Mouse (Mus musculus) myocyte (in vitro differentiated cells): ENCODE data around the gene Nup210.

Experiments used
- E2F4 ChIP-seq: IDR thresholded peaks from one replicate; pipeline ENCODE4 v1.6.1; 2011; ENCODE audit warnings: mild to moderate bottlenecking, control low read depth, moderate library complexity; ENCODE audit not compliant: insufficient read depth
- MAX ChIP-seq: IDR thresholded peaks from one replicate; pipeline ENCODE4 v1.6.1; 2011; ENCODE audit warnings: low read depth, mild to moderate bottlenecking, control low read depth
- POLR2A ChIP-seq: IDR thresholded peaks from one replicate; pipeline ENCODE4 v1.6.1; 2011; ENCODE audit warnings: low read depth, mild to moderate bottlenecking, control low read depth, moderate library complexity; ENCODE audit not compliant: insufficient read length
- REST ChIP-seq: IDR thresholded peaks from one replicate; pipeline ENCODE4 v1.6.1; 2011; ENCODE audit warnings: mild to moderate bottlenecking, control low read depth, moderate library complexity; ENCODE audit not compliant: insufficient read depth, insufficient read length
- TCF12 ChIP-seq: IDR thresholded peaks from one replicate; pipeline ENCODE4 v1.6.1; 2011; ENCODE audit warnings: mild to moderate bottlenecking, control low read depth; ENCODE audit not compliant: poor library complexity, insufficient read depth, severe bottlenecking

- TF ChIP-seq REST (no peak), MAX (no peak), POLR2A (no peak), E2F4 (no peak), TCF12 (no peak)
These were observed 68.6 kb downstream of the Nup210 start for GRCm38 (mm10) chr6:91048019-91048418.
